Mouse (Mus musculus): Measurements from ENCODE around the gene Kbtbd7.

GRCm38 (mm10) chr14:79420083-79420685 is 6.1 kb upstream of the Kbtbd7 start:
- TF ChIP-seq POLR2A (IDR thresholded peaks at IDR 0.05; ENCODE audit: insufficient read depth, low read depth, low read length): no peak
- TF ChIP-seq CTCF (IDR thresholded peaks at IDR 0.05; ENCODE audit: insufficient read depth, low read depth, low read length): no peak

All from olfactory bulb, adult 2 months (tissue).